ENCODE assay signal across 8 mouse cellular contexts in the genomic region with DNA sequence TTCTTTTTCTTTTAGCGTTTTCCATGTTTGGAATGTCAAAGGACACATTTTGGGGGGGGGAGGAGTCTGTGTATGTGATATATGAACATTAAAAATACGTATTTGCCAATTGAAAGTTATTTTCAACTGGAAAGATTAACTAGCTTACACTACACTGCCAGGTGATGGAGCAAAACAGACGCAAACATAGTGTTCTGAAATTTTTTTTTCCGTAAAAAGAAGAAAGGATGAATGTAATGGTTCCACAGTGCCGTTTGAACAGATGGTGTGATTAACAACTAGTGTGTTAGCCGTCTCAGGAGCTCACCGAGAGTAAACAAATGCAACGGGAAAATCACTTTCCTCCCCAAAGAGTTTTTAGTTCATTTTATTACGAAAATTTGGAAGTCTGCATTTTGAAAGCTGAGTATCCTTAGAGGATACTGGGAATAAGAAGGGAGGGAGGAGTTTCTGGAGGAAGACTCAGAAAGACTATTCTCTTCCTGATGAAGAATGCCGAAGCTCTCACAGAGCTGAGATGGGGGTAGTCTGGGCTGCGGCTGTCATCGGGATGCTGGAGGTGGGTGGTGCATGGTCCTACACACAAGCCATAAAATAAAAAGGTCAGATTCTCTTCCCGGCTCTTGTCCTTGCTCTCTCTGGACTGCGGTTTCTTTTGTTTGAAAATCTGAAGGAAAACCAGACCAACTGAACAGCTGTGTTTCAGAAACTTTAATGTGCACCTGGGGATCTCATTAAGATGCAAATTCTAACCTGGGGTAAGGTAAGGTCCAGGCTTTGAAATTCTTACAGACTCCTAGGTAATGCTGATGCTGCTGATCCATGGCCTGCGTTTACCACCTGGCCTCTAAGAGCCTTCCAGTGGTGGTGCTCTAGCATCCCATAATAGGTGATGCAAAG.
A peak's percentile ranks its signal among the peaks of the same experiment; 100 is the strongest.
DNase-seq lines count a peak whose midpoint lies in the region; ATAC-seq lines count a peak whose summit lies in the region.

No protein-coding gene starts in this region.

- no peak for DNase-seq in heart, embryonic 10.5 days (ENCODE audit: low spot score)
- DNase-seq in heart, postnatal 4 days: no peak
- no peak for DNase-seq in urinary bladder, adult 2 months (ENCODE audit: low spot score)
- DNase-seq in frontal cortex, postnatal 36 days (ENCODE audit: low spot score in 2 of 2): no peak
- DNase-seq in thymus, postnatal 4 days: no peak

- no peaks in the 10 kb centered on the region for H3K9me3 ChIP-seq in heart, embryonic 10.5 days
- H3K9me3 ChIP-seq in heart, embryonic 15.5 days (replicated peaks): no peaks in the 10 kb centered on the region
- H3K9me3 ChIP-seq in liver, embryonic 15.5 days (replicated peaks): no peaks in the 10 kb centered on the region

- ATAC-seq in activated CD4-positive, CD25-positive, alpha-beta regulatory T cell, adult 4 months: peak; percentile 9
- ATAC-seq in heart, embryonic 15.5 days (replicated peaks; ENCODE audit: insufficient number of reproducible peaks, insufficient read depth, low FRiP score, low read depth): no peak
- ATAC-seq in liver, embryonic 15.5 days (ENCODE audit: insufficient read depth): no peak

- peaks cover 29% of the 10 kb centered on the region for H3K4me1 ChIP-seq in heart, embryonic 10.5 days
- H3K4me1 ChIP-seq in heart, embryonic 15.5 days (replicated peaks): peaks cover 23% of the 10 kb centered on the region
- peaks cover 15% of the 10 kb centered on the region for H3K4me1 ChIP-seq in liver, embryonic 15.5 days (replicated peaks)

- H3K27me3 ChIP-seq in heart, embryonic 10.5 days (ENCODE audit: insufficient read depth, poor library complexity, severe bottlenecking): no peaks in the 10 kb centered on the region
- H3K27me3 ChIP-seq in heart, embryonic 15.5 days: no peaks in the 10 kb centered on the region
- no peaks in the 10 kb centered on the region for H3K27me3 ChIP-seq in liver, embryonic 15.5 days

- WGBS in heart, embryonic 10.5 days: 6% methylated on average over 15 of the region's 15 CpGs
- WGBS in heart, embryonic 15.5 days: 9% methylated on average over 15 of the region's 15 CpGs
- 11% methylated on average over 15 of the region's 15 CpGs for WGBS in liver, embryonic 15.5 days (ENCODE audit: insufficient replicate concordance)

- H3K27ac ChIP-seq in heart, embryonic 10.5 days: peak overlapping the region; percentile 81
- H3K27ac ChIP-seq in heart, embryonic 15.5 days: no peak overlapping the region
- no peak overlapping the region for H3K27ac ChIP-seq in liver, embryonic 15.5 days (replicated peaks)

- no peaks in the 10 kb centered on the region for H3K36me3 ChIP-seq in heart, embryonic 10.5 days
- no peaks in the 10 kb centered on the region for H3K36me3 ChIP-seq in heart, embryonic 15.5 days
- no peaks in the 10 kb centered on the region for H3K36me3 ChIP-seq in liver, embryonic 15.5 days (replicated peaks)

- peak overlapping the region; percentile 63 for H3K4me2 ChIP-seq in heart, embryonic 15.5 days
- peak overlapping the region; percentile 62 for H3K4me2 ChIP-seq in liver, embryonic 15.5 days

- H3K9ac ChIP-seq in heart, embryonic 15.5 days: peak overlapping the region; percentile 10; the same call in 1 of the 2 replicates
- H3K9ac ChIP-seq in liver, embryonic 15.5 days: no peak overlapping the region

- peak overlapping the region; percentile 56 for H3K4me3 ChIP-seq in heart, embryonic 10.5 days
- peak overlapping the region; percentile 50 for H3K4me3 ChIP-seq in heart, embryonic 15.5 days
- peak overlapping the region; percentile 41 for H3K4me3 ChIP-seq in liver, embryonic 15.5 days (replicated peaks)
